Mouse (Mus musculus) kidney, postnatal 10 days (tissue): ENCODE measurements around the gene Ampd1.

ENCODE experiments used
- DNase-seq: peaks from one replicate; pipeline ENCODE4 v3.0.0; 2021; ENCODE audit warnings: mixed read lengths

Ampd1 gene

GRCm38 (mm10) chr3:103102454-103103390, 28.9 kb downstream of the Ampd1 start, which contains the start of gene Dennd2c:
Dennd2c (plus strand) TSS chr3:103102604.
- DNase-seq, result peak; percentile 97

- DNase-seq, result no peak
Measured at GRCm38 (mm10) chr3:103107565-103108240, 33.9 kb downstream of the Ampd1 start.

- DNase-seq, result no peak
Measured at GRCm38 (mm10) chr3:103112216-103112615, 38.4 kb downstream of the Ampd1 start.

- DNase-seq, result no peak
Measured at GRCm38 (mm10) chr3:103123636-103124035, 49.8 kb downstream of the Ampd1 start.

GRCm38 (mm10) chr3:103126138-103126537, 52.3 kb downstream of the Ampd1 start:
- no peak for DNase-seq

- DNase-seq, result no peak
Measured at GRCm38 (mm10) chr3:103127177-103127576, 53.4 kb downstream of the Ampd1 start.

GRCm38 (mm10) chr3:103127721-103128120, 53.9 kb downstream of the Ampd1 start:
- no peak for DNase-seq

- no peak for DNase-seq
Measured at GRCm38 (mm10) chr3:103128251-103128650, 54.4 kb downstream of the Ampd1 start.

GRCm38 (mm10) chr3:103129367-103130159, 55.7 kb downstream of the Ampd1 start:
- no peak for DNase-seq

- peak; percentile 50 for DNase-seq
Measured at GRCm38 (mm10) chr3:103130236-103130751, 56.5 kb downstream of the Ampd1 start.

GRCm38 (mm10) chr3:103133098-103133497, 59.3 kb downstream of the Ampd1 start:
- DNase-seq, result no peak

- DNase-seq, result no peak
Measured at GRCm38 (mm10) chr3:103136414-103137077, 62.7 kb downstream of the Ampd1 start.

GRCm38 (mm10) chr3:103139047-103139446, 65.2 kb downstream of the Ampd1 start:
- peak; percentile 69 for DNase-seq

GRCm38 (mm10) chr3:103140095-103140838, 66.5 kb downstream of the Ampd1 start:
- peak; percentile 38 for DNase-seq

- no peak for DNase-seq
Measured at GRCm38 (mm10) chr3:103141287-103141686, 67.5 kb downstream of the Ampd1 start.

GRCm38 (mm10) chr3:103142366-103142765, 68.6 kb downstream of the Ampd1 start:
- no peak for DNase-seq

GRCm38 (mm10) chr3:103145336-103145735, 71.5 kb downstream of the Ampd1 start:
- no peak for DNase-seq

GRCm38 (mm10) chr3:103145791-103146190, 72.0 kb downstream of the Ampd1 start:
- DNase-seq, result no peak

- peak; percentile 21 for DNase-seq
Measured at GRCm38 (mm10) chr3:103146330-103147166, 72.7 kb downstream of the Ampd1 start.

- DNase-seq, result no peak
Measured at GRCm38 (mm10) chr3:103147775-103148174, 74.0 kb downstream of the Ampd1 start.
